Mouse (Mus musculus) frontal cortex, postnatal 25 days (tissue): Measurements from ENCODE around the gene Olfr764-ps1.
"Not testable (repeated sequence)": the region's sequence is repeated elsewhere in the genome, so short reads cannot be mapped to it uniquely, and the experiment has no call there.

Experiments used
- DNase-seq, 2 experiments: peaks; one replicate each; pipeline ENCODE4 v3.0.0; 2022; ENCODE audit warnings: low spot score in 2 of 2

Olfr764-ps1 gene

GRCm38 (mm10) chr10:129039796-129040195 lies at the start of gene Olfr764-ps1:
Olfr764-ps1 (minus strand) TSS chr10:129039896.
- no peak for DNase-seq

- DNase-seq = not testable (repeated sequence)
Observed at GRCm38 (mm10) chr10:129082810-129083209, 43.1 kb upstream of the Olfr764-ps1 start, which contains the start of gene Olfr767. Olfr767 (minus strand) TSS chr10:129082910.

GRCm38 (mm10) chr10:129068877-129069276 lies 29.2 kb upstream of the Olfr764-ps1 start, which contains the start of gene Olfr766-ps1:
Olfr766-ps1 (minus strand) TSS chr10:129068977.
- DNase-seq = no peak

- DNase-seq = not testable (repeated sequence)
Observed at GRCm38 (mm10) chr10:129049898-129050297, 10.2 kb upstream of the Olfr764-ps1 start, which contains the start of gene Olfr765. Olfr765 (minus strand) TSS chr10:129049998.

GRCm38 (mm10) chr10:129028343-129028742 lies 11.4 kb downstream of the Olfr764-ps1 start:
- DNase-seq = no peak

GRCm38 (mm10) chr10:129026018-129026662 lies 13.6 kb downstream of the Olfr764-ps1 start:
- DNase-seq = peak; percentile 7 to 44

GRCm38 (mm10) chr10:129023319-129023718 lies 16.4 kb downstream of the Olfr764-ps1 start:
- DNase-seq = no peak

GRCm38 (mm10) chr10:129014477-129014876 lies 25.2 kb downstream of the Olfr764-ps1 start:
- no peak for DNase-seq

- not testable (repeated sequence) for DNase-seq
Observed at GRCm38 (mm10) chr10:129011511-129011910, 28.2 kb downstream of the Olfr764-ps1 start.

GRCm38 (mm10) chr10:129010288-129010841 lies 29.3 kb downstream of the Olfr764-ps1 start, which contains the start of gene Olfr763:
Olfr763 (plus strand) TSS chr10:129010791.
- DNase-seq = no peak

GRCm38 (mm10) chr10:129004032-129004920 lies 35.4 kb downstream of the Olfr764-ps1 start:
- DNase-seq = no peak

- no peak for DNase-seq
Observed at GRCm38 (mm10) chr10:128996523-128997040, 43.1 kb downstream of the Olfr764-ps1 start.

GRCm38 (mm10) chr10:128995796-128996195 lies 43.9 kb downstream of the Olfr764-ps1 start:
- no peak for DNase-seq

- no peak for DNase-seq
Observed at GRCm38 (mm10) chr10:128990994-128991393, 48.7 kb downstream of the Olfr764-ps1 start.

GRCm38 (mm10) chr10:128990129-128990850 lies 49.4 kb downstream of the Olfr764-ps1 start:
- not testable (repeated sequence) for DNase-seq

- DNase-seq = not testable (repeated sequence)
Observed at GRCm38 (mm10) chr10:128989131-128989530, 50.6 kb downstream of the Olfr764-ps1 start, which contains the start of gene Olfr9. Olfr9 (plus strand) TSS chr10:128989431.
